Mouse (Mus musculus): ENCODE measurements around the gene Tecpr2.

Tecpr2 gene

DNA sequence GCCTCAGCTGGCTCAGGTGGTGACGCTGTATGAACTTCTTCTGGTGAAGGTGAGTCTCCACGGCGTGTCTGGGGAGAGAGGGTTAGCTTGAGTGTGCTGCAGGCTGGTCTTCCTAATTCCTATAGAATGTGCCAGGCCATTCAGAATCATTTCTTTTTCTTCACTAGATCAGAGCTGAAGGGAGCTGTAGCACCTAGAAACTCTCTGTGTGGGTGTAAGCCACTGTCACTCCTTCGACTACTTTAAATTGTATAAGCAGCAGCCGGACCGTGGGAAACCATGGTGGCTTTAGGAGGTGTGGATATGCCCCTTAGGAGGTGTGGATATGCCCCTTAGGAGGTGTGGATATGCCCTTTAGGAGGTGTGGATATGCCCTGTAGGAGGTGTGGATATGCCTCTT lies 25.1 kb upstream of the Tecpr2 start:
- no peak for DNase-seq (ENCODE audit: low spot score in 2 of 2)

DNA sequence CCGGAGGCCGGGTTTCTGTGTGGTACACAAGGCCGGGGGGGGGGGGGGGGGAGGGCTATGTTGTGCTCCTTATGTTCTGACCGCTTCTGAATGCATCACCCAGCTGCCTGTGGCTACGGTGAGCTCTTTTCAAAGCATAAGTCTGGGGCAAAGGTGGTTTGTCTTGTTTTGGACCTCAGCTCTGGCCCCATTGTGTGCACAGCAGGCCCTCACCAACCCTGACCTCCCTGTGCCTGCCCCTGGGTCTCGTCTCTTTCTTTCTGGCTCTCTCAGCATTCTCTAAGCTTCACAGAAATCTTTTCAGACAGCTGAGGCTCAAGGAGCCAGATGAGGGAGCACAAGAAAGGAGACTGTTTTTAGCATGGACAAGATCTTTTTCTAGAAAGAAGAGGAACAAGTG lies 23.5 kb upstream of the Tecpr2 start:
- no peak for DNase-seq (ENCODE audit: low spot score in 2 of 2)

DNA sequence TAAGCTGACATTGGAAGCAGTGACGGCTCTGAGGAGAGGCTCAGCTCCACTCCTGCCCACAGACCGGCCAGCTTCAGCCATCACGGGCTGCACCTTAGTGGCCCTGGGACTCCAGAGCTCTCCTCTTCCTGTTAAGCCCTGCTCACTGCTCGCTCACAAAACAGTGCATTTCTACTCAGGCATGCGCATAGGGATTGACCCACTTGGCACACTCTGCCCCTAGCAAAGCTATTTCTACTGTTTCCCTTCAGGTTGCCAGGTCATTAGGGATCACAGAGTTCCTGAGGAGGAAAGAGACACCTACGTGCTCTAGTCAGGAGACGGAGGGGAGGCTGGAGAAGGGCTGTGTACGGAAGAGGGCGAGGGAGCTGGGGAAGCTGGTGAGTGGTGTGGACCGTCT lies 23.1 kb upstream of the Tecpr2 start:
- DNase-seq (ENCODE audit: low spot score in 2 of 2), result no peak

DNA sequence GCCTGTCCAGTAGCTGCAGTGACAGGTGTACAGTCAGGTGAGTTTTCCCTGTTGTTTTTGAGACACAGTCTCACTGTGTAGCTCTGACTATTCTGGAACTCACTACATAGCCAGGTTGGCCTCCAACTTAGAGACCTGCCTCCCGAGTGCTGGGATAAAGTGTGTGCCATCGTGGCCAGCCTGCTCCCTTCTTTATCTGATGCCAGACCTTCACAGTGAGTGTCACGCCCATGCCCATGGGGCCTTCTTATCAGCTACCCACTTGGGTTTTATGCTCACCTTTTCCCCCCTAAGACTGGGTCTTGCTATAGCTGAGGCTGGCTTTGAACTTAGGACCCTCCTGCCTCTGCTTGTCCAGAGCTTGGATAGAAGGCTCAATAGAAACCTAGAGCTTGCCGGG lies 19.0 kb upstream of the Tecpr2 start:
- no peak for DNase-seq (ENCODE audit: low spot score in 2 of 2)

DNA sequence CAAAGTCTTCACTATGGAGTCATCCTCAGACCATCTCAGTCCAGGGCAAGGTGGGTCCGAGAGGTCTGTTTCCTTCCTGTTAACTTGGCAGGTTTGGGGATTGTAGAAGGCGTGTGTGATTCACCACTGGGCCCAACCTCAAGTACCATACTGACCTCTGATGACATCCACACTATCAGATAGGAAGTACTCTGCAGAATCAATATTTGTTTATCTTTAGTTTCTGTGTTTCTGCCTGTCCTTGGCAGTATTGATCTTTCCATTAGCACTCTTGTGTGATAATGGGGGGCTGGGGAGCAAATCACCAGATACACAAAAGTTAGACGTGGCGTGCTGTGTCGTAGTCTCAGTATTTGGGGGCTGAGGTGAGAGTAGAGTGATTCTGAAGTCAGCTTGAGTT lies 17.8 kb upstream of the Tecpr2 start:
- no peak for DNase-seq (ENCODE audit: low spot score in 2 of 2)

DNA sequence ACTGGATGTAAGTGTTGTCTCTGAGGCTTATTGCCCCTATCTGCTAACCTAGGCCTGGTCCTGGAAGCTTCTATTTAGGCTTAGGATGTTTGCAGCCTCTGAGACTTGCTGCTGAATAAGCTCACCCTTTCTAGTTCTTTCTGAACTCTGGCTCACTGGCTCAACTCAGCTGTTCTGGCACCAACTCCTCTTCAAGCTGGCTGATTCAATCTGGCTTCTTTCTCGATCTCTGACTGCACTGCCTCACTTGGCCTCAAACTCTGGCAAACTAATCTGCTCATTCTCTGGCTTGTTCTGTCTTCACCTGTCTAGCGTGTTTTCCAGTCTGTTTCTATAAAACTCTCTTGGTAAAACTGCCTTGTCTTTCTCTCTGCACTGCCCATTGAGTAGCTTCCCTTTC lies 13.7 kb upstream of the Tecpr2 start:
- no peak for DNase-seq (ENCODE audit: low spot score in 2 of 2)

DNA sequence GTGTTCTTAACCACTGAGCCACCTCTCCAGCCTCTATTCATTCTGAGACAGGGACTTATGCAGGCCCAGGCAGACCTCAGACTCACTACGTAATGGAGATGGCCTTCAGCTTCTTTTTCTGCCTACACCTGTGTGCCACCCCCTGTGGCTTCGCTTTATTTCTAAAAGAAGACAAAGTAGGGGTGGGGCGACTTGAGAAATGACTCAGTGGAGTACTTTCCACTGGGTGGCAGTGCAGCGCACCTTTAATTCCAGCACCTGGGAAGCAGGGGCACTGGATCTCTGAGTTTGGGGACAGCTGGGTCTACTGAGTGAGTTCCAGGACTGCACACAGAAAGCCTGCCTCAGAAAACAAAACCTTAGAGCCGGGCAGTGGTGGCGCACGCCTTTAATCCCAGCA lies 6.8 kb upstream of the Tecpr2 start:
- no peak for DNase-seq (ENCODE audit: low spot score in 2 of 2)

DNA sequence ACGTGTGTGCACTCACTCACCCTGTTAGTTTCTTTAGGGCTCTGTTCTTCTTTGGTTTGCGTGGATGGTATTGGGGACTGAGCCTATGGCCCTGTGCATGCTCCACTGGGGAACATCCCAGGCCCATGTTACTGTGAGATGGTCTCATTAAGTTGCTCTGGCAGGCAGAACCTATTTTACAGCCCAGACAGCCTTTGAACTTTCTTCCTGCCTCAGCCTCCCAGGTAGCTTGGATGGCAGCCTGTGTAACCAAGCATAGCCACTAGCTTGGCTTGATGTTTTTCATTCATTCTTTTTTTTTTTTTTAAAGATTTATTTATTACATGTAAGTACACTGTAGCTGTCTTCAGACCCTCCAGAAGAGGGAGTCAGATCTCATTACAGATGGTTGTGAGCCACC lies 3.8 kb upstream of the Tecpr2 start:
- no peak for DNase-seq (ENCODE audit: low spot score in 2 of 2)

DNA sequence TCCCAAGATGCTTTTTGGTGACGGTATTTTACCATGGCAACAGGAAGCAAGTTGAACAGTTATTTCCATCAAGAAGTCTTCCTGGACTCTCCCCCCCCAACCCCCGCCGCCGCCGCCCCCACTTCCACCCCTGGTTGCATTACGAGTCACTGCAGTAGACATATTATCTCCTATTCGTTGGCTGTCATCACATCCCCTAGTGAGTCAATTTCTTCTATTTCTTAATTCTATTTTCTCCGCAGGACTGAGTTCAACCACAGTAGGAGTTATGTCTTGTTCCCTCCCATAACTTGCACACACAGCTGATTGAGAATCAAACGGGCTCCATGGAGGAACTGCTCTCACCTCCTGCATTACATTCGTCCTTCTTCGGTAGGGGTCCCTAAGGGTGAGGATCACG lies 958 bp upstream of the Tecpr2 start:
- no peak for DNase-seq (ENCODE audit: low spot score in 2 of 2)

DNA sequence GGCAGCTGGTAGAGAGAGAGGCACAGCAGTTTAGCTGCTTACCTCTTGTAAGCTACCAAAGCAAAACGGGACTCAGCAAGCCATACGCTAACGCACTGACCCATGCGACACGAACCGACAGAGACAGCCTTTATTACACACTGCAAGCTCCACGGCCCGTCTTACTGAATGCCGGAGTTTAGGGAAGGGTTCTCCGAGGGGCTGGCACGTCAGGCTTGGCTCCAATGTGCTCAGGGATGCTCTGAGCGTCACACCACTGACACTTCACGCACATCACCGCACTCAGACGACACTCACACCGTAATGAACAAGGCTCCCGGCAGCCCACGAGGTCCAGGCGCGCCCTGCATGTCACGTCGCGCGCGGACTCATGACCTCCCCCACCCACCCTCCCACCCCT lies 458 bp upstream of the Tecpr2 start:
- no peak for DNase-seq (ENCODE audit: low spot score in 2 of 2)

DNA sequence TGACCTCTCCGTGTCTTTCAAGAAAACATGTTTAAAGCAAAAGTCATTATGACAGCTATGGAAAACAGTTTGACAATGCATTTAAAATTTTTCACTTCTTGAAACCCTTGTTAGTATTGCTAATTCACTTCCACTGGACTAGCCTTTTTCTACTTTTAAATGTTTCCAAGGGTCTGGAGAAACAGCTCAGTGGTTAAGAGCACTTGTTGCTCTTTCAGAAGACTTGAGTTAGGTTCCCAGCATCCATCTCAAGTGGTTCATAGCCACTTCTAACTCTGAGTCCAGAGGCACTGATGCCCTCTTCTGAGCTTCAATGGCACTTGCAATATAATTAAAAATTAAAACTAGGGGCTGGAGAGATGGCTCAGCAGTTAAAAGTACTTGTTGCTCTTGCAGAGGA lies 2.8 kb downstream of the Tecpr2 start:
- no peak for DNase-seq (ENCODE audit: low spot score in 2 of 2)

DNA sequence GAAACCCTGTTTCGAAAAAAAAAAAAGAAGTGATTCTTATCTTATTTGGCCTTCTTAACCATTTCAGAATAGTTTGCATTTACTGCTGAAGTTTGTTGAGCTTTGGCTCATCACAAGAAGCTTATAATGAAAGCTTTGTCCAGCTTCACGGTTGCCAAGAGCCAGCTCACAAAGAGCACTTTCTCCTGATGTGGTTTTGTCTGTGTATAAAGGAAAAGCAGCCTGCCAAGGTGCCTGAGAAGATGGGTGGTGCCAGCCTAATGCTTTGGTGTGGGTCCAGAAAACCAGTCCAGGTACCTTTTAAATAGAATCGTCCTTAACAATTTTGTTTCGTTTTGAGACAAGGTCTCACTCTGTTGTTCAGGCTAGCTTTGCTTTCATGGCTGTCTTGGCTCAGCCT lies 13.0 kb downstream of the Tecpr2 start:
- no peak for DNase-seq (ENCODE audit: low spot score in 2 of 2)

DNA sequence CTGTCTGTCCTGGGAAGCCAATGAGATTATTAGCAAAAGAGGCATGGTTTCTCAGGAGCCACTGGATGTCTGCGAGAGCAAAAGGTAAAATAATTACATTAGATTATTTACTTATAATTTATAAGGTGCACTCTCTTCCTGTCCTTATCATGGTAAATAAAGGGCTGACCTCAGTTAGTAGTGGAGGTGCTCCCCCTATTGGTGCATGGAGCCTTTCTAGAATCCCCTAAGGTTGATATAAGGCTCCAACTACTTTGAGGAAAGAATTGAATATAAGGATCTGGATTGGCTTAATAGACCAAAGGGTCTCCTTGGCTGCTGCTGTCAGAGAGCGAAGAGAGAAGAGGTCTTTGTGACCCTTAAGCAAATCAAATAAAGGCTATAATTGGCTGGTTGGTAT lies 14.5 kb downstream of the Tecpr2 start:
- DNase-seq (ENCODE audit: low spot score in 2 of 2), result no peak

DNA sequence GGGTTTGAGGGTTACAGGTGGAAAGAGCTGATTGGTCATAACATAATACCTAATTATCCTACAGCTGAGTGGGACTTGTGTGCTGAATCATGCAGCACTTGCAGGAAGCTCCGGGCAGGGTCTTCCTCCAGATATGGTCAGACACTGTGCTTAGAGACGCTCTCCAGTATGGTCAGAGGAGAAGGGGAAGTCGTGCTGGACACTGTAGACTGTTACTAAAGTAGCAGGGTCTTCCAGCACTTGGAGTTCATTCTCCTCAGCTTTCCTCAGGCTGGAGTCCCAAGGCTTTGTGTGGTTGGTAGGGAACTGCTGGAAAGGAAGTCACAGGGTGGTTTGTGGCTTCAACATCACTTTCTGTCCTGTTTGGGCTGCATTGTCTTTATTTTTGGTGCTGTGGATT lies 18.8 kb downstream of the Tecpr2 start:
- DNase-seq (ENCODE audit: low spot score in 2 of 2), result no peak

DNA sequence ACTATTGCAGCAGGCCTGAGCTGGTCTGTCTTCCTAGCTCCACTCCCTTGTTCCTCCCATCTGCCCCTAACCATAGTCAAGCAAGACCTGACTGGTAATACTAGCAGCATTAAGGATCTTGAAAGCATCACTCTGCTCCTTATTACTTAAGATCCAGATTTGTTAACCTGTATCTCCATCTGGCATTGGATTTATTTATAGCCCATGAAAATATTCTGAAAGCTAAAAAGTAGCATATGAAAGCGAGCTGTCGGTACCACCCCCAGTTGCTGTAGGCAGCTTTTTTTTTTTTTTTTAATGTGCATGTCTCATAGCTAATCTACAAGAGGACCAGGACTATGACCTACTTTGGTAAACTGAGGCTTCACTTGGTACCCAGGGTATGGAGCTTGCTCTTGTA lies 20.9 kb downstream of the Tecpr2 start:
- DNase-seq (ENCODE audit: low spot score in 2 of 2), result peak in 1 of 2 experiments; percentile 53

DNA sequence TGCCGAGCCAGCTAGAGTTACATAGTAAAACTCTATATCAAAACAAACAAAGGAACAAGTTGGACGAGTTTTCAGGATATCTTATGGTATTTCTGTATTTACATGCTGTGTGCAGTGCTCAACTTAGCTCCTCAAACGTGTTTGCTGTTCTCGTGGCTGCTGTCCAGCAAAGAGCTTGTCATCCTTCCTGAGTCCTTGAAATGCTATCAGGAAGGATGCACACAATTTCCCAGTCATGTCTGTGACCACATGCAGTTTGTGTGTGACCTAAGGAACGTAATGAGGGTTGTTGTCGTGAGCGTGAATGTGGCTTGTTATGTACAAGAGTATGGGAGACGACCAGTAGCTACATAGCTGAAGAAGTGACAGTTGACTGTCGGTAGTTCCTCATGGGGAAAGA lies 26.7 kb downstream of the Tecpr2 start:
- DNase-seq (ENCODE audit: low spot score in 2 of 2), result no peak

DNA sequence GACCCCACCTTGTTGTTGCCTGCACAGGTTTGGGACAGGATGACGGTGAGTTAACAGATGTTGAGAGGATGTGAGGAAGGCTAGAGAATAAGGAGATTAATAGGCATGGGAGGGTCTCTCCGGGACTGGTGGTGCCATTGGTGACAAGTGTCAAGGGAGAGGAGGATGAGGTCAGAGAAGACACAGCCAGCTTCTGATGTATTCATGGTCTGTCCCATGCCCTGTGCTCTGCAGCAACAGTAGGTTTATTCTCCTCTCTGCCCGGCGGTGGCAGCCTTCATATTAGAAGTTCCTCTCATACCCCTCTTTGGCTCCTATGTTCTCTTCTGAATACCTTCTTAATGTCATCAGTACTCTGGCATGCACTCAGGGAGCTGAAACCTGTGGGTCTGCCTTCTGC lies 31.2 kb downstream of the Tecpr2 start:
- no peak for DNase-seq (ENCODE audit: low spot score in 2 of 2)

DNA sequence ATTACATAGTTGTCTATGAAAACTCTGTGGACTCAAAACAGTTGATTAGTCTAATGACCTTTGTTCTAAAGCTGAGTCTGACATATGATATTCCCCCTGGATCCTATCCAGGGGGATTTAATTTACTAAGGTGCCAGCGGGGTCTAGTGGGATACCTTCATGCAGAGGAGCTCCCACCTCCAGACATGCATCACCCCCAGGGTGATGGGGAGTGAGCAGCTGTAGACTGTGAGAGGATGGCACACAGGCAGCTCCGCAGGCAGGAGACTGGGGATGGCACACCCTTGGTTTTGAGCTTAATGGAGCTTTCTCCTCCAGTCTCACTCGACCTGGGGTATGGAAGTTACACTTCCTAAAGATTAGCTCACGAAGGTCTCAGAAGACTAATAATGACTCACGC lies 32.5 kb downstream of the Tecpr2 start:
- DNase-seq (ENCODE audit: low spot score in 2 of 2), result no peak

DNA sequence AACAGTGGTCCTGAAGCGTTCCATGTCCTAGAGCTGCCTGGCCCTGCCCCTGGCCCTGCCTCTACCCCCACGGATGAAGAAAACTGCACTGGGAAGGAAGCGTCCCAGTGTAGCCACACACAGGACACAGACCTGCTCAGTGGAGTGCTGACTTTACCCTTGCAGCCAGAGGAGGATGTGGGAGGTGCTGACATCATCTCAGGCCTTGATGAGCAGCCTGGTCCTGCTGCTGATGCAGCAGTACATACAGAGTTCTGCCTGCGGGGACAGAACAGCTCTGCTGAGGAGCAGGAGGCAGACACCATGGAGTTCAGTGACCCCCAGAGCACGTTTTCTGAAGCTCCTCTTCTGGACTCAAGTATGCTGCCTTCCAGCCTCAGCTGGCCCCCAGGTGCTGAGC lies 43.8 kb downstream of the Tecpr2 start:
- peak in 1 of 2 experiments; percentile 56 for DNase-seq (ENCODE audit: low spot score in 2 of 2)

DNA sequence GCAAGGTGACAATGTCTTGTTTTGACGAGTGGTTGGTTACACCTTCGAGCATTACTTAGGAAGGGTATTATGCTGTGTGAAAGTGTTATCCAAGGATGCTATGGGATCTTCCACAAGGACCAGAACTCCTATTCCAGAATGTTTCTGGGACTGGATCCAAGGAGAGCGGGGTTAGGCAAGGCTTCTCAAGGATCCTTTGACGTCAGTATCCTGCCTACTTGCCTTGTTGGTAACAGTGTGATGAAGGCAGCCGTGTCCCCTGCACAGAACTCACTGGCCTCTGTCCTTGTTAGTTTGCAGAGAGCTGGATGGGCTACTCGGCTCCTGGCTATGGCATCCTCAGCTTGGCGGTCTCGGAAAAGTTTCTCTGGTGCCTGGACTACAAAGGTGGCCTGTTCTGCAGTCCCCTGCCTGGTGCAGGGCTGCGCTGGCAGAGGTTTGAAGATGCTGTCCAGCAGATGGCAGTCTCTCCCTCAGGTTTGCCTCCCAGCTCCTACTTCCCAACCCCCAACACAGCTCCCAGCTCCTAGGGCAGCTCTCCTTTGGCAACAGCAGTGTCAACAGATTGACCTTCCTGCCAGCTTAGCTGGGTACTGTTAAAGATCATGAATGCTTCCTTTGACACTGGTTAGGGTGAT lies 47.0 kb downstream of the Tecpr2 start:
- peak; percentile 66 to 88 for DNase-seq (ENCODE audit: low spot score in 2 of 2)

DNA sequence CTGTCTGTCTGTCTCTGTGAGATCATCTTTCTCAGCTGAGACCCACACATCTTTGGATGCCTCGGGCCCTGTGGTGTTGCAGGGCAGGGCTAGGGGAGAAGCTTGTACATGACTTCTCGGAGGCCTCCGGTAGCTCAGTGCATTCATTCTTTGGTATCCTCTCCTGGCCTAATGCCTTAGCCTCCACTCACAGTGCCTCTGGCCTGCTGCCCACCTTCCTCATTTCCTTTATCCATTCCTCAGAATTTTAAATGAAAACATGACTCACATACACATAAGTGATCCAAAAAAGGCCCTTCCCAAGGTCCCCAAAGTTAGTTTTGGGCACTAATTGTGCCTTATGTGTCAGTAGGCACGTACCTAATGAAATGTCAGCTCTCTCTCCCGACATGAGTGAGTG lies 48.4 kb downstream of the Tecpr2 start:
- no peak for DNase-seq (ENCODE audit: low spot score in 2 of 2)

DNA sequence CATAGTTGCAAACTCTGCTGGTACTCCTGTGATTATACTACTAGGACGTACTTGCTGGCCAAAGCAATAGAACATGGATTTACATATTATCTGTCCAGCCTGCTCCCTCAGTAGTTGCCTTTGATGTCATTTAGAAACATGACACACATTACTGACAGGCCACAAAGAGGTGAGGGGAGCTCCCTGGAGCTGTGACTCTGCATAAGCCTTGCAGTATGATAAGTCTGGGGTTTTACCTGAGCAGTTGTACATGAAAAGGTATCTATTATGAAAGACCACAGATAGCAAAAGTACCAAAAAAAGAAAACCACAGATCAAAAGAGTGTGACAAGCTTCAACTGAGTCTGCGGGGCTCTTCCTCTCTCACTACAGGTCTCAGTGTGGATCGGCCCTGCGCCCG lies 50.3 kb downstream of the Tecpr2 start:
- no peak for DNase-seq (ENCODE audit: low spot score in 2 of 2)

DNA sequence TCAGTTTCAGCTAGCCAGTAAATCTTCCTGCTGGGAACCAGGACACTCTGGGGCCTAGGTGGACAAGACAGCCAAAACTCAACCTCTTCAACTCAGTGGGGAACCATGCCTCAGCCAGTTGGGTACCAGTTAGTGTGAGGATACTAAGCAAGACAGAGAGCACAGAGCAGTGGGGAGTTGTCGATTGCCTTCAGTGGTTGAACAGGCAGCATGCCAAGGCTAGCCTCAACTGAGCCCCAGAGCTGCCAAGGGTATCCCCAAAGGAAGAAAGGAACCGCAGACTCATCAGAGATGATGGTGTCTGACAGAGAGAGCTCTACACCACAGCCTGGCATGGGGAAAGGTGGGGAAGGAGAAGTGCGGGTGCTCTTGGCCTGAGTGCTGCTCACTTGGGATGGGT lies 51.8 kb downstream of the Tecpr2 start:
- no peak for DNase-seq (ENCODE audit: low spot score in 2 of 2)

DNA sequence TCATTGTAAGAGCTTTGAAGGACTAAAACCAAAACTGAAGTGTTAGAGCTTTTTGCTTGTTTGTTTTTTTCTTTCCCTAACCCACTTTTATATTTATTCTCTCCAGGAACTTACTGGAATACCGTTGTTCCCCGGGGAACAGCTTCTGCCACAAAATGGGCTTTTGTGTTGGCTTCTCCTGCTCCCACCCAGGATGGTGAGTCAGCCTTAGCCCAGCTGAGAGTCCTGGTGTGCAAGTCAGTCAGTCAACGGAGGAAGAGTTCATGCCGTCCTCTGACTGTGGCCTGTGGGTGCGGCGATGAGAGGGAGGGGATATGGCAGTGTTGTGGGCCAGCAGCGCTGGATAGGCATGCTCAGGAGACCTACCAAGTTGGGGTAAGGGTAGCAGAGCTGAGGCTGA lies 57.2 kb downstream of the Tecpr2 start:
- DNase-seq (ENCODE audit: low spot score in 2 of 2), result no peak

Measured in left cerebral cortex, adult 9 months (tissue).